Comparison of ENCODE assay signal across 23 mouse cellular contexts in the genomic region with DNA sequence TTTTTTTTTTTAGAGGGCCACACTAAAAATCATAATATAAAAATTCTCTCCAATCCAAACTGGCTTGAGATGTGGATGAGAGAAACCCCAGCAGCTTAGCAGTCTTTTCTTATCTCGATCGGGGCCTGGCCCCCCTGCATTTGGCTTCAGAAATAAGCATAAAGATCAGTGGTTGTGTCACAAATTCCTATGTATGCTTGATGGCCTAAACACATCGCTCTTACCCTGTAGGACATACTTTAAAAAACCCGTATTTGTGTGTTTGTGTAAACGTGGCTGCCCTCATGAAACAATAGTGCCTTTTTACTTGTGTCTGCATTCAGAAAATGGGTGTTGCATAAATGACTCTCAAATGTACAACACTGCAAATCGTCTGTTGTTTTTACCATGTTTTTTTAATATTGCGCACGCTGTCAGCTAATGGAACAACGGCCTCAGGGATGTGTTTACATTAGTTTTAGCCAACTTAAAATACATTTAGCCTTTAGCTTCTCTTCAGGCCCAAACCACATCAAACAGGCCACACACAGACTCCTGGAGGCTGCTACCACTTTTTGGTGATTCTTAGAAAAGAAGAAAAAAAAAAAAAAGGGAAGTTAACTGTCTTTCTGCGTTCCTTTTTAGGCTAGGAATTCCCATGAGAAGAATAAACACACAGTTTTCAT.
DNase-seq lines count a peak whose midpoint lies in the region; ATAC-seq and TF ChIP-seq lines count a peak whose summit lies in the region.
"Had no signal": no experiment of that assay in that cellular context is flagged by ENCODE, and none has a peak within 500 bp of the region (broad histone marks: within the 10 kb centered on the region; RNA-seq: fewer than 3 reads in every experiment).

No protein-coding gene starts in this region.

- no peak for ATAC-seq in embryonic facial prominence, embryonic 14.5 days (ENCODE audit: low read depth)
- ATAC-seq in lung, embryonic 16.5 days (ENCODE audit: low read depth): peak; percentile 89
- ATAC-seq: forebrain, embryonic 14.5 days; hindbrain, embryonic 16.5 days had no signal

- H3K4me2 ChIP-seq in embryonic facial prominence, embryonic 14.5 days (ENCODE audit: low read depth, low read length): no peak overlapping the region
- no peak overlapping the region for H3K4me2 ChIP-seq in lung, embryonic 16.5 days (ENCODE audit: low read depth, low read length)
- H3K4me2 ChIP-seq: embryonic facial prominence, embryonic 15.5 days; hindbrain, embryonic 12.5 days had no signal

- H3K9me3 ChIP-seq in embryonic facial prominence, embryonic 14.5 days (ENCODE audit: control insufficient read depth, low read length): no peaks in the 10 kb centered on the region
- H3K9me3 ChIP-seq in embryonic facial prominence, embryonic 10.5 days: no peaks in the 10 kb centered on the region
- H3K9me3 ChIP-seq in lung, embryonic 16.5 days (ENCODE audit: control insufficient read depth, low read length): no peaks in the 10 kb centered on the region
- H3K9me3 ChIP-seq: embryonic facial prominence, embryonic 15.5 days; forebrain, embryonic 10.5 days; heart, embryonic 10.5 days; hindbrain, embryonic 12.5 days had no signal

- no peaks in the 10 kb centered on the region for H3K4me1 ChIP-seq in embryonic facial prominence, embryonic 14.5 days (ENCODE audit: control insufficient read depth, insufficient read depth, low read length)
- peaks cover 8% of the 10 kb centered on the region; the same call in 1 of the 2 replicates for H3K4me1 ChIP-seq in embryonic facial prominence, embryonic 10.5 days
- H3K4me1 ChIP-seq in lung, embryonic 16.5 days (replicated peaks; ENCODE audit: control insufficient read depth, insufficient read depth, low read length): peaks cover 4% of the 10 kb centered on the region
- H3K4me1 ChIP-seq in lung, adult 2 months (ENCODE audit: control insufficient read depth, insufficient read depth, low read length): no peaks in the 10 kb centered on the region
- H3K4me1 ChIP-seq: embryonic facial prominence, embryonic 15.5 days; heart, embryonic 10.5 days; hindbrain, embryonic 12.5 days had no signal

- no peak for TF ChIP-seq POLR2A in lung, adult 2 months (IDR thresholded peaks at IDR 0.05; ENCODE audit: borderline replicate concordance, extremely low read depth, low read depth, low read length)

- H3K27ac ChIP-seq in embryonic facial prominence, embryonic 14.5 days (replicated peaks; ENCODE audit: low read depth, low read length): no peak overlapping the region
- no peak overlapping the region for H3K27ac ChIP-seq in embryonic facial prominence, embryonic 10.5 days (replicated peaks)
- peak overlapping the region; percentile 58 for H3K27ac ChIP-seq in lung, embryonic 16.5 days (ENCODE audit: low read length)
- H3K27ac ChIP-seq in gastrocnemius, adult 2 months: no peak overlapping the region
- H3K27ac ChIP-seq: embryonic facial prominence, embryonic 15.5 days; forebrain, embryonic 10.5 days; heart, embryonic 10.5 days; hindbrain, embryonic 12.5 days had no signal

- DNase-seq in embryonic facial prominence, embryonic 14.5 days (ENCODE audit: low spot score): peak; percentile 34
- no peak for DNase-seq in embryonic facial prominence, embryonic 10.5 days (ENCODE audit: low spot score)
- DNase-seq in lung, adult 2 months: no peak
- DNase-seq in induced T-regulatory cell, adult 2 months (ENCODE audit: low read depth): peak; percentile 7
- DNase-seq in spleen, adult 12 weeks (ENCODE audit: low spot score): no peak
- no peak for DNase-seq in gastrocnemius, adult 2 months
- DNase-seq: adrenal gland, postnatal 14 days; cerebellum, adult 11-12 months; cerebellum, adult 9-10 months; cerebellum, postnatal 25 days; gastrocnemius, postnatal 10 days; heart, adult 18-20 months; heart, postnatal 10 days; heart, postnatal 4 days had no signal

- WGBS in embryonic facial prominence, embryonic 14.5 days: 40% methylated on average over 10 of the region's 10 CpGs
- 64% methylated on average over 10 of the region's 10 CpGs for WGBS in embryonic facial prominence, embryonic 10.5 days
- 38% methylated on average over 10 of the region's 10 CpGs for WGBS in lung, embryonic 16.5 days
- 56% methylated on average over 10 of the region's 10 CpGs for WGBS in lung, adult 2 months

- H3K36me3 ChIP-seq in embryonic facial prominence, embryonic 14.5 days (ENCODE audit: control insufficient read depth, insufficient read depth, low read length): no peaks in the 10 kb centered on the region
- H3K36me3 ChIP-seq in embryonic facial prominence, embryonic 10.5 days (replicated peaks): no peaks in the 10 kb centered on the region
- no peaks in the 10 kb centered on the region for H3K36me3 ChIP-seq in lung, embryonic 16.5 days (ENCODE audit: control insufficient read depth, insufficient read depth, low read length)
- H3K36me3 ChIP-seq: embryonic facial prominence, embryonic 15.5 days; forebrain, embryonic 10.5 days; G1E; heart, embryonic 10.5 days; hindbrain, embryonic 12.5 days had no signal

- H3K27me3 ChIP-seq in embryonic facial prominence, embryonic 14.5 days (replicated peaks; ENCODE audit: control insufficient read depth, insufficient read depth, low read length): no peaks in the 10 kb centered on the region
- no peaks in the 10 kb centered on the region for H3K27me3 ChIP-seq in embryonic facial prominence, embryonic 10.5 days (replicated peaks; ENCODE audit: low read depth, poor library complexity, severe bottlenecking)
- no peaks in the 10 kb centered on the region for H3K27me3 ChIP-seq in lung, embryonic 16.5 days (ENCODE audit: control insufficient read depth, insufficient read depth, low read depth, low read length)
- H3K27me3 ChIP-seq: hindbrain, embryonic 12.5 days had no signal

- H3K9ac ChIP-seq in embryonic facial prominence, embryonic 14.5 days (ENCODE audit: low read depth, low read length): no peak overlapping the region
- no peak overlapping the region for H3K9ac ChIP-seq in lung, embryonic 16.5 days (ENCODE audit: low read length)
- H3K9ac ChIP-seq: embryonic facial prominence, embryonic 15.5 days; hindbrain, embryonic 12.5 days had no signal

- intact Hi-C loops in gastrocnemius, adult 2 months (cut with DNase I): no loop called here

- no peak for TF ChIP-seq CTCF in lung, adult 2 months (IDR thresholded peaks at IDR 0.05; ENCODE audit: insufficient read depth, low read length)
- no peak for TF ChIP-seq CTCF in gastrocnemius, adult 2 months (IDR thresholded peaks at IDR 0.05)

- H3K4me3 ChIP-seq in embryonic facial prominence, embryonic 14.5 days (ENCODE audit: low read depth, low read length): no peak overlapping the region
- no peak overlapping the region for H3K4me3 ChIP-seq in embryonic facial prominence, embryonic 10.5 days
- H3K4me3 ChIP-seq in lung, embryonic 16.5 days (ENCODE audit: low read length): no peak overlapping the region
- H3K4me3 ChIP-seq in lung, adult 2 months (replicated peaks; ENCODE audit: extremely low read depth, low read depth, low read length): no peak overlapping the region
- H3K4me3 ChIP-seq in gastrocnemius, adult 2 months: no peak overlapping the region
- H3K4me3 ChIP-seq: embryonic facial prominence, embryonic 15.5 days; erythroblast, embryonic 14.5 days; forebrain, embryonic 10.5 days; heart, embryonic 10.5 days; hindbrain, embryonic 12.5 days had no signal

Comparison
In these comparisons a context has a peak if more than half of its experiments do, and no peak if none do; other contexts are left out.
1. DNase-seq: peak in embryonic facial prominence, embryonic 14.5 days (single experiment) and induced T-regulatory cell, adult 2 months (single experiment); none in embryonic facial prominence, embryonic 10.5 days (single experiment), lung, adult 2 months (single experiment), spleen, adult 12 weeks (single experiment) and gastrocnemius, adult 2 months (single experiment).